Mouse (Mus musculus) CH12.LX (cell line): ENCODE results near the gene Arhgap21. TPM values are rescaled to one million over a fixed set of nuclear protein-coding genes. Genes with fewer than 3 reads are reported as not detected.

Experiments
- DNase-seq: peaks from one replicate; pipeline ENCODE4 v3.0.0-alpha.2; 2013; ENCODE audit errors: extremely low read depth
- H3K27ac ChIP-seq: 2 replicates; pipeline ENCODE4 v1.5.1; 2012; ENCODE audit warnings: low read depth, mild to moderate bottlenecking, control low read depth, moderate library complexity; ENCODE audit not compliant: insufficient read depth
- H3K27me3 ChIP-seq: replicated peaks from 2 replicates; pipeline ENCODE3; 2012; ENCODE audit warnings: inconsistent platforms
- H3K36me3 ChIP-seq, 2 experiments: replicated peaks in 1 of 2; 2 replicates each; pipeline versions ENCODE3 to v1.6.1; 2012; ENCODE audit warnings: inconsistent platforms in 1 of 2, low read length in 1 of 2, mild to moderate bottlenecking in 1 of 2, mixed read lengths in 1 of 2, moderate library complexity in 1 of 2; ENCODE audit not compliant: control insufficient read depth in 1 of 2, insufficient read depth in 1 of 2
- H3K4me1 ChIP-seq, 2 experiments: 2 replicates each; pipeline ENCODE4 v1.6.1; 2012; ENCODE audit warnings: inconsistent platforms in 1 of 2, moderate library complexity in 1 of 2; ENCODE audit not compliant: insufficient read depth in 2 of 2, control insufficient read depth in 1 of 2
- H3K4me2 ChIP-seq: 2 replicates; pipeline ENCODE4 v1.6.1; 2012; ENCODE audit warnings: low read depth, mild to moderate bottlenecking, control low read depth; ENCODE audit not compliant: poor library complexity, insufficient read depth, severe bottlenecking
- H3K4me3 ChIP-seq, 3 experiments: fragments of 150-350 bp in 1 of 3; sonication (generic) in 1 of 3; replicated peaks in 1 of 3; 2 replicates each; pipeline versions ENCODE3 to v1.5.1; 2011 to 2012; ENCODE audit warnings: low read depth in 2 of 3, low read length in 2 of 3, mild to moderate bottlenecking in 2 of 3, moderate library complexity in 2 of 3, control low read depth in 1 of 3, improper control_type of control experiment in 1 of 3, inconsistent platforms in 1 of 3, mixed read lengths in 1 of 3; ENCODE audit not compliant: poor library complexity in 1 of 3
- H3K79me2 ChIP-seq: replicated peaks from 2 replicates; pipeline ENCODE4 v1.6.1; 2012; ENCODE audit warnings: mild to moderate bottlenecking, moderate library complexity; ENCODE audit not compliant: control insufficient read depth, poor library complexity, insufficient read depth, severe bottlenecking; ENCODE audit errors: extremely low read depth
- H3K9ac ChIP-seq: 2 replicates; pipeline ENCODE4 v1.6.1; 2012; ENCODE audit warnings: low read depth, mild to moderate bottlenecking, control low read depth, moderate library complexity; ENCODE audit not compliant: insufficient read depth
- H3K9me3 ChIP-seq: replicated peaks from 2 replicates; pipeline ENCODE3; 2012; ENCODE audit warnings: low read length, inconsistent platforms, mixed read lengths
- BHLHE40 ChIP-seq: IDR thresholded peaks from 2 replicates; pipeline ENCODE4 v1.6.1; 2011; ENCODE audit warnings: mild to moderate bottlenecking, low read depth, low read length, improper control_type of control experiment
- CTCF ChIP-seq, 2 experiments: IDR thresholded peaks in 1 of 2; conservative IDR thresholded peaks in 1 of 2; 2 replicates each; pipeline ENCODE4 v1.5.1; 2011 to 2012; ENCODE audit warnings: low read depth in 2 of 2, low read length in 2 of 2, improper control_type of control experiment in 1 of 2, inconsistent platforms in 1 of 2, mild to moderate bottlenecking in 1 of 2, moderate library complexity in 1 of 2
- ELF1 ChIP-seq: IDR thresholded peaks from 2 replicates; pipeline ENCODE4 v1.6.1; 2014; ENCODE audit warnings: low read depth, mild to moderate bottlenecking, inconsistent platforms, low read length, improper control_type of control experiment
- EP300 ChIP-seq: IDR thresholded peaks from 2 replicates; pipeline ENCODE4 v1.6.1; 2011; ENCODE audit warnings: low read length, improper control_type of control experiment
- ETS1 ChIP-seq: conservative IDR thresholded peaks from 2 replicates; pipeline ENCODE4 v1.6.1; 2012; ENCODE audit warnings: low read depth, mild to moderate bottlenecking, inconsistent platforms, low read length, improper control_type of control experiment, moderate library complexity
- HCFC1 ChIP-seq: IDR thresholded peaks from 2 replicates; pipeline ENCODE4 v1.6.1; 2012; ENCODE audit warnings: low read depth, mild to moderate bottlenecking, inconsistent platforms, low read length, improper control_type of control experiment
- KAT2A ChIP-seq: IDR thresholded peaks from 2 replicates; pipeline ENCODE4 v1.6.1; 2012; ENCODE audit warnings: low read length, improper control_type of control experiment, inconsistent platforms; ENCODE audit not compliant: insufficient replicate concordance
- MXI1 ChIP-seq: IDR thresholded peaks from 2 replicates; pipeline ENCODE4 v1.6.1; 2011; ENCODE audit warnings: mild to moderate bottlenecking, low read depth, low read length, improper control_type of control experiment
- MYC ChIP-seq: IDR thresholded peaks from 2 replicates; pipeline ENCODE4 v1.6.1; 2011; ENCODE audit warnings: low read depth, mild to moderate bottlenecking, improper control_type of control experiment, low read length
- NRF1 ChIP-seq: IDR thresholded peaks from 2 replicates; pipeline ENCODE4 v1.6.1; 2014; ENCODE audit warnings: low read depth, mild to moderate bottlenecking, inconsistent platforms, low read length, improper control_type of control experiment, moderate library complexity
- PAX5 ChIP-seq: IDR thresholded peaks from 2 replicates; pipeline ENCODE4 v1.6.1; 2012; ENCODE audit warnings: low read length, inconsistent platforms, mixed read lengths
- RAD21 ChIP-seq: IDR thresholded peaks from 2 replicates; pipeline ENCODE4 v1.6.1; 2011; ENCODE audit warnings: low read depth, mild to moderate bottlenecking, low read length, improper control_type of control experiment, moderate library complexity
- RCOR1 ChIP-seq: conservative IDR thresholded peaks from 2 replicates; pipeline ENCODE4 v1.6.1; 2012; ENCODE audit warnings: low read depth, mild to moderate bottlenecking, inconsistent platforms, low read length, improper control_type of control experiment
- SMC3 ChIP-seq: IDR thresholded peaks from 2 replicates; pipeline ENCODE4 v1.6.1; 2011; ENCODE audit warnings: low read depth, low read length, improper control_type of control experiment
- TCF12 ChIP-seq: IDR thresholded peaks from 2 replicates; pipeline ENCODE4 v1.6.1; 2014; ENCODE audit warnings: low read depth, mild to moderate bottlenecking, inconsistent platforms, low read length, improper control_type of control experiment
- USF1 ChIP-seq: IDR thresholded peaks from 2 replicates; pipeline ENCODE4 v1.6.1; 2014; ENCODE audit warnings: low read depth, mild to moderate bottlenecking, inconsistent platforms, low read length, improper control_type of control experiment
- ZC3H11A ChIP-seq: IDR thresholded peaks from 2 replicates; pipeline ENCODE4 v1.6.1; 2012; ENCODE audit warnings: low read depth, mild to moderate bottlenecking, inconsistent platforms, low read length, improper control_type of control experiment
- ZNF384 ChIP-seq: IDR thresholded peaks from 2 replicates; pipeline ENCODE4 v1.6.1; 2012; ENCODE audit warnings: low read depth, low read length, improper control_type of control experiment, inconsistent platforms
- dilution Hi-C: fragments of 300-500 bp; cut with MboI; formaldehyde crosslinking; loops from 2 replicates; pipeline ENCODE4 v1.14.3; 2020; ENCODE audit warnings: low sequenced_read_pairs; ENCODE audit not compliant: extremely low pct_unique_long_range_greater_than_20kb, extremely low pct_ligation_motif_present
- in situ Hi-C: fragments of 300-500 bp; cut with MboI; formaldehyde crosslinking; loops from 3 replicates; pipeline ENCODE4 v1.14.3; 2019; ENCODE audit warnings: low sequenced_read_pairs, low pct_ligation_motif_present, low pct_unique_long_range_greater_than_20kb, mixed read lengths
- polyA plus RNA-seq: library from polyadenylated mRNA; unstranded; fragments of >175 nt; gene quantifications from 2 replicates; pipeline ENCODE4 v1.2.1, GENCODE M21; 2012; ENCODE audit warnings: low read depth; ENCODE audit not compliant: insufficient read length
- total RNA-seq, 2 experiments: library from RNA; depleted of rRNA; stranded (reverse); fragments of 300-350 nt in 1 of 2; fragments of >200 nt in 1 of 2; gene quantifications; 2 replicates each; pipeline ENCODE4 v1.2.3; 2012 to 2014

Arhgap21 gene
- total and polyA plus RNA-seq, 3 experiments: 7.6 to 22.7 (median 10.8) TPM

- dilution Hi-C loops: no loop called here
Observed at GRCm38 (mm10) chr2:20899301-20899700, 69.4 kb downstream of the Arhgap21 start.

DNA sequence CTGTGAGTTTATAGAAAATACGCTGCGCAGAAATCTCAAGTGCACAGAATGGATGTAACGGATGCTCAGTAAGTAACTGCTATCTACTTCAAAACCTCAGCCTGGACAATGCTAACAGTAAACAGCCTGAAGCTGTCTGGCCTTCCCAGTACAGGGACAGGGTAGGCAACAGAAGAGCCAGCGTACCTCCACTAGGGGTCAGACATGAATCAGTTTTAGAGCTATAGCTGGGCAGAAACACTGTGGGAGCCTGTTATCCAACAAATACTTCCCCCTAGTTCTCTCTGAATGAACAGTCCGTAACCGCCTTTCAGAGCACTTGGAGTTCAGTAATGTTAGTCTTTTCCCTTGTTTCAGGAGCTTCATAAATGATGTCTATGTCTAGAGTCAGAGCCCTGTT, 70.0 kb downstream of the Arhgap21 start:
- Histone ChIP-seq H3K4me2 (no peak overlapping the region), H3K4me1 (peaks cover 0 to 18% of the 10 kb centered on the region in 2 experiments; a peak in 2 of 4 replicates), H3K4me3 (no peak overlapping the region), H3K27me3 (no peaks in the 10 kb centered on the region), H3K36me3 (peaks cover 0 to 21% of the 10 kb centered on the region in 2 experiments), H3K79me2 (no peaks in the 10 kb centered on the region), H3K27ac (no peak overlapping the region), H3K9me3 (no peaks in the 10 kb centered on the region), H3K9ac (no peak overlapping the region)
- peak; percentile 80 for DNase-seq
- TF ChIP-seq PAX5: no peak
- no peak for TF ChIP-seq MYC
- no peak for TF ChIP-seq KAT2A
- no peak for TF ChIP-seq USF1
- no peak for TF ChIP-seq RCOR1
- no peak for TF ChIP-seq ETS1
- no peak for TF ChIP-seq HCFC1
- peak; percentile 87 for TF ChIP-seq SMC3
- TF ChIP-seq NRF1: no peak
- peak; percentile 61 to 90 for TF ChIP-seq CTCF (conservative IDR thresholded peaks at IDR 0.05 in 1 of 2, IDR thresholded peaks at IDR 0.05 in 1 of 2; ENCODE audit: low read depth in 2 of 2, low read length in 2 of 2)
- TF ChIP-seq BHLHE40: no peak
- TF ChIP-seq ZC3H11A: peak; percentile 69; the same call in 1 of the 2 replicates
- TF ChIP-seq ELF1: no peak
- no peak for TF ChIP-seq MXI1
- peak; percentile 91 for TF ChIP-seq RAD21
- dilution Hi-C loops: no loop called here
- in situ Hi-C loops: loop anchor here (10.0 kb wide), 1 partner anchor 286 kb away; no protein-coding TSS in a partner anchor

More at GRCm38 (mm10) chr2:20899301-20899700, 69.4 kb downstream of the Arhgap21 start:
- H3K36me3 ChIP-seq: peaks cover 0 to 21% of the 10 kb centered on the region in 2 experiments
- no peak overlapping the region for H3K9ac ChIP-seq
- H3K27ac ChIP-seq: no peak overlapping the region
- H3K9me3 ChIP-seq: no peaks in the 10 kb centered on the region
- no peak overlapping the region for H3K4me3 ChIP-seq
- no peaks in the 10 kb centered on the region for H3K79me2 ChIP-seq
- in situ Hi-C loops: loop anchor here (10.0 kb wide), 1 partner anchor 286 kb away; no protein-coding TSS in a partner anchor
- TF ChIP-seq RCOR1: no peak
- peak; percentile 51; the same call in 1 of the 2 replicates for TF ChIP-seq BHLHE40
- TF ChIP-seq ZNF384: no peak
- no peak for TF ChIP-seq TCF12
- TF ChIP-seq EP300: no peak
- H3K4me1 ChIP-seq: peaks cover 0 to 12% of the 10 kb centered on the region in 2 experiments; a peak in 2 of 4 replicates
- no peak overlapping the region for H3K4me2 ChIP-seq
- DNase-seq: peak; percentile 43
- H3K27me3 ChIP-seq: no peaks in the 10 kb centered on the region
